Mouse (Mus musculus) hindbrain, postnatal 0 days (tissue): Measurements from ENCODE around the gene Lin7b. TPM values are rescaled to one million over a fixed set of nuclear protein-coding genes. Genes with fewer than 3 reads are reported as not detected.

Experiments used
- ATAC-seq: fragments of 200-750 bp; cut with Nextera tagmentation; 2 replicates; pipeline ENCODE4 v1.8.0; 2017; ENCODE audit warnings: mild to moderate bottlenecking, moderate TSS enrichment, moderate library complexity
- DNase-seq: peaks from one replicate; pipeline ENCODE4 v3.0.0-alpha.2; 2015; ENCODE audit warnings: low spot score
- H3K27ac ChIP-seq: fragments of 300-500 bp; sonication (generic); 2 replicates; pipeline ENCODE4 v1.5.1; 2014; ENCODE audit warnings: mild to moderate bottlenecking
- H3K27me3 ChIP-seq: fragments of 300-500 bp; sonication (generic); 2 replicates; pipeline ENCODE4 v1.6.1; 2014; ENCODE audit warnings: low read length, mixed read lengths; ENCODE audit not compliant: insufficient read depth
- H3K36me3 ChIP-seq: fragments of 300-500 bp; sonication (generic); 2 replicates; pipeline ENCODE4 v1.6.1; 2014; ENCODE audit warnings: low read length, mixed read lengths; ENCODE audit not compliant: insufficient read depth
- H3K4me1 ChIP-seq: fragments of 300-500 bp; sonication (generic); 2 replicates; pipeline ENCODE4 v1.6.1; 2014; ENCODE audit warnings: antibody characterized with exemption, low read length, mixed read lengths; ENCODE audit not compliant: insufficient read depth
- H3K4me2 ChIP-seq: fragments of 300-500 bp; sonication (generic); 2 replicates; pipeline ENCODE4 v1.6.1; 2014; ENCODE audit warnings: low read depth, mild to moderate bottlenecking, low read length, moderate library complexity, mixed read lengths
- H3K4me3 ChIP-seq: fragments of 300-500 bp; sonication (generic); 2 replicates; pipeline ENCODE4 v1.5.1; 2014; ENCODE audit warnings: low read length
- H3K9ac ChIP-seq: fragments of 300-500 bp; sonication (generic); replicated peaks from 2 replicates; pipeline ENCODE4 v1.6.1; 2014; ENCODE audit warnings: mild to moderate bottlenecking, low read length, moderate library complexity, mixed read lengths
- H3K9me3 ChIP-seq: fragments of 300-500 bp; sonication (generic); 2 replicates; pipeline ENCODE4 v1.6.1; 2016; ENCODE audit warnings: low read length, mixed read lengths
- CTCF ChIP-seq: IDR thresholded peaks from 2 replicates; pipeline ENCODE4 v1.5.1; 2016; ENCODE audit warnings: antibody characterized with exemption, control low read depth, low read depth
- WGBS: fragments of 180-500 bp; shearing (Covaris S2); extraction: QIAGEN DNeasy Blood & Tissue Kit; methylation state at CpG from one replicate; pipeline ENCODE4 v1.1.7; 2014; 5-methylcytosine and 5-hydroxymethylcytosine counted together
- polyA plus RNA-seq: library from polyadenylated mRNA; unstranded; fragments of >200 nt; fragmentation: Nextera tagmentation; extraction: Ambion mirVana; gene quantifications from 2 replicates; pipeline ENCODE4 v1.2.1, GENCODE M21; 2015
- total RNA-seq: library from RNA; depleted of rRNA; stranded (reverse); fragments of >200 nt; gene quantifications from 2 replicates; pipeline ENCODE4 v1.2.3, GENCODE M21; 2014

Lin7b gene
- total and polyA plus RNA-seq, 2 experiments from 2014 or later = 76.1 to 94.2 TPM

- Histone ChIP-seq H3K27ac (no peak overlapping the region), H3K9ac (no peak overlapping the region), H3K4me2 (no peak overlapping the region), H3K9me3 (no peaks in the 10 kb centered on the region), H3K27me3 (no peaks in the 10 kb centered on the region), H3K4me1 (no peaks in the 10 kb centered on the region), H3K4me3 (no peak overlapping the region), H3K36me3 (peaks cover 31% of the 10 kb centered on the region)
- no peak for DNase-seq
- ATAC-seq = no peak
- WGBS = 63% methylated on average over 13 of the region's 13 CpGs
- no peak for TF ChIP-seq CTCF
Observed at GRCm38 (mm10) chr7:45356087-45356486, 14.3 kb downstream of the Lin7b start.

GRCm38 (mm10) chr7:45355318-45356020, 14.9 kb downstream of the Lin7b start:
- Histone ChIP-seq H3K4me3 (no peak overlapping the region), H3K4me2 (no peak overlapping the region), H3K4me1 (no peaks in the 10 kb centered on the region), H3K9ac (no peak overlapping the region), H3K27me3 (no peaks in the 10 kb centered on the region), H3K36me3 (peaks cover 32% of the 10 kb centered on the region), H3K27ac (no peak overlapping the region), H3K9me3 (no peaks in the 10 kb centered on the region)
- ATAC-seq (0 out of 2 replicates have a peak, but pooled peaks have one; percentile 28), DNase-seq (no peak)
- 75% methylated on average over 15 of the region's 15 CpGs for WGBS
- no peak for TF ChIP-seq CTCF

GRCm38 (mm10) chr7:45353041-45353440, 17.3 kb downstream of the Lin7b start:
- 25% methylated on average over 5 of the region's 5 CpGs for WGBS
- H3K9ac ChIP-seq = no peak overlapping the region
- H3K4me3 ChIP-seq = no peak overlapping the region
- ATAC-seq = no peak
- no peak overlapping the region for H3K4me2 ChIP-seq
- TF ChIP-seq CTCF = no peak
- no peaks in the 10 kb centered on the region for H3K4me1 ChIP-seq
- H3K27ac ChIP-seq = no peak overlapping the region
- H3K27me3 ChIP-seq = no peaks in the 10 kb centered on the region
- DNase-seq = no peak
- H3K36me3 ChIP-seq = peaks cover 53% of the 10 kb centered on the region
- H3K9me3 ChIP-seq = no peaks in the 10 kb centered on the region

GRCm38 (mm10) chr7:45346905-45347304, 23.5 kb downstream of the Lin7b start:
- no peak for DNase-seq
- ATAC-seq = no peak
- Histone ChIP-seq H3K27me3 (no peaks in the 10 kb centered on the region), H3K27ac (no peak overlapping the region), H3K9me3 (no peaks in the 10 kb centered on the region), H3K36me3 (peaks cover 46% of the 10 kb centered on the region; the same call in 1 of the 2 replicates), H3K9ac (no peak overlapping the region), H3K4me2 (no peak overlapping the region), H3K4me1 (no peaks in the 10 kb centered on the region), H3K4me3 (no peak overlapping the region)
- WGBS = 84% methylated on average over 13 of the region's 13 CpGs
- TF ChIP-seq CTCF = no peak

GRCm38 (mm10) chr7:45343543-45343942, 26.8 kb downstream of the Lin7b start:
- Histone ChIP-seq H3K4me1 (peaks cover 6% of the 10 kb centered on the region; the same call in 1 of the 2 replicates), H3K36me3 (peaks cover 29% of the 10 kb centered on the region; the same call in 1 of the 2 replicates), H3K4me2 (no peak overlapping the region), H3K4me3 (no peak overlapping the region), H3K9ac (no peak overlapping the region), H3K9me3 (no peaks in the 10 kb centered on the region), H3K27ac (no peak overlapping the region), H3K27me3 (no peaks in the 10 kb centered on the region)
- peak; percentile 39 for TF ChIP-seq CTCF
- DNase-seq (no peak), ATAC-seq (no peak)
- 36% methylated on average over 13 of the region's 13 CpGs for WGBS

GRCm38 (mm10) chr7:45342081-45342480, 28.3 kb downstream of the Lin7b start:
- H3K27me3 ChIP-seq = no peaks in the 10 kb centered on the region
- no peak for TF ChIP-seq CTCF
- no peak for DNase-seq
- H3K4me2 ChIP-seq = no peak overlapping the region
- H3K9me3 ChIP-seq = no peaks in the 10 kb centered on the region
- 92% methylated on average over 11 of the region's 11 CpGs for WGBS
- H3K4me1 ChIP-seq = peaks cover 6% of the 10 kb centered on the region
- no peak overlapping the region for H3K27ac ChIP-seq
- no peak for ATAC-seq
- no peak overlapping the region for H3K9ac ChIP-seq
- peaks cover 17% of the 10 kb centered on the region; the same call in 1 of the 2 replicates for H3K36me3 ChIP-seq
- no peak overlapping the region for H3K4me3 ChIP-seq

- TF ChIP-seq CTCF = peak; percentile 83
- peak; percentile 94 for DNase-seq
- peak; percentile 77 for ATAC-seq
- H3K4me1 ChIP-seq = peaks cover 6% of the 10 kb centered on the region
- H3K36me3 ChIP-seq = peaks cover 10% of the 10 kb centered on the region; the same call in 1 of the 2 replicates
- no peaks in the 10 kb centered on the region for H3K27me3 ChIP-seq
- 9% methylated on average over 8 of the region's 8 CpGs for WGBS
- H3K27ac ChIP-seq = no peak overlapping the region
- H3K4me3 ChIP-seq = no peak overlapping the region
- no peak overlapping the region for H3K9ac ChIP-seq
- H3K4me2 ChIP-seq = peak overlapping the region; percentile 69; the same call in 1 of the 2 replicates
- H3K9me3 ChIP-seq = no peaks in the 10 kb centered on the region
Observed at GRCm38 (mm10) chr7:45341303-45341702, 29.1 kb downstream of the Lin7b start.
